Mouse (Mus musculus) small intestine, adult 10 weeks (tissue): ENCODE results near the gene Camp. TPM values are rescaled to one million over a fixed set of nuclear protein-coding genes. Genes with fewer than 3 reads are reported as not detected.

Experiments
- polyA plus RNA-seq: library from polyadenylated mRNA; stranded (reverse); fragments of 350-450 nt; fragmentation: Illumina TruSeq; extraction: RNeasy Lipid Tissue Mini Kit (QIAGEN cat#74804); gene quantifications from one replicate; pipeline ENCODE4 v1.2.3, GENCODE M21; 2014; ENCODE audit warnings: low replicate concordance

The Camp gene
- polyA plus RNA-seq: not detected

GRCm38 (mm10) chr9:109849312-109849758, at the start of gene Camp:
Gene Camp, minus strand, starts transcription at chr9:109849617.

DNA sequence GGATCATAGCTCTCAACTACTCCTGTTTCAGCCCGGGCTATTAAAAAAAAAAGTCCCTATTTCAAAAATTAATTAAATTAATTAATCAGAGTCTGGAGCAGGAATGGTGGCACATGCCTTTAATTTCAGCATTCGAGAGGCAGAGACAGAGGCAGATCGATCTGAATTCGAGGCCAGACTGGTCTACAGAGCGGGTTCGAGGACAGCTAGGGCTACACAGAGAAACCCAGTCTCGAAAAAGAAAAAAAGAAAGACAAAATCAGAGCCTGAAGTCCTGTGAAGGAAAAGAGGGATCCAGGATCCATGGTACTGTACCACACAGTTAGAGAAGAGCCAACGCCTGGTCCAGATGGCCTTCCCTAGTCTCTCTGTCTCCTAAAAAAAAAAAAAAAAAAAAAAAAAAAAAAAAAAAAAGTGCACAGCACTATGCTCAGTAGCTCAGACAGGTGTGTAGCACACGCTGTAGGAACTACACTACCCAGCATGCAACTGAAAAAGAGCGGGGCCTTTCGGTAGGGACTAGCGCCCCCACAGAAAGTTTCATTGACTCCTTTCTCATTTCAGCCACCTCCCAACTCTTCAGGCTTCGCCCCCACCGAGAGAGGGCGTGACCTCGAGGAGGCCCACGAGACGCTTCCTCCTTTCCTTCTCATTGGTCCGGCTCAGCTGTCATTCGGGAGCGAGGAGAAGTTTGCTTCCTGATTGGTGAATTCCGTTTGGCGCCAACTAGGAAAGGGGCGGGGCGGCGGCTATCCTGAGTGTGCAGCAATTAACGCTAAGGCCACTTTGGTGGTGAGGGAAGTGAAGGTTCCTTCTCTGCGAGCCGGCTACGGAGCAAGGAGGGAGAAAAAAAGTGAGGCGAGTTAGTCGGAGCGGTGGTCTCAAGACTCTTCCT, 25.6 kb upstream of the Camp start, which contains the start of gene Cdc25a:
Gene Cdc25a (plus strand): TSS at position 783 of the 895 bp plus-strand sequence.

DNA sequence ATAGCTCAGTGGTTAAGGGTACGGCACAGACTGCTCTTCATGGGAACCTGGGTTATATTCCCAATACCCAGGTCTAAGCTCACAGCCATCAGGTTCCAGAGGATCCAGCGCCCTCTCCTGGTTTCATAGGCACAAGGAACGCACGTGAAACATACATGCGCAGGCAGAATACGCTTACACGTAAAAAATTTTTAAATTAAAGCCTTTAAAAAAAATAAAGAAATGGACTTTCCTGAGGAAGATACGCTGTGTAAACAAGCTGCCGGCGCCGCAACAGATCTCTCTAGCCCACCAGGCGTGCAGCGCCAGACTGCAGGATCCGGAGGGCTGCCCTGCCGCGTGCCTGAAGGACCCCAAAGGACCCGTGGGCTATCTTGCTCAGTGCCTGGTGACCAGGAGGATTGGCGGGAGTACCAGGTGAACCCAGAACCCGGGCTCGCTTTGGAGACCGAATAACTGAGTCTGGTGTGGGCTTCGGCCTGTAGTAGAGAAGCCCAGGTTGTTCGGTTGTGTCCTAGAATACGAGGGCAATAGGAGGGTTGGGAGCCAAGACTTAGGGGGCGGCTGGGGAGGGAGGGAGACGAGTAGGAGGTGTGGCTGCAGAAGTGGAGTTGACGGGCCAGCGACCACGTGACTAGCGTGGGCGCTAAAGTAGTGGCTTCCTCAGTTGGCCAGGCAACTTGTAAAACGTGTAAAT, 16.9 kb downstream of the Camp start, which contains the start of gene Nme6:
Gene Nme6 (plus strand): TSS at position 359 of the 697 bp plus-strand sequence.

DNA sequence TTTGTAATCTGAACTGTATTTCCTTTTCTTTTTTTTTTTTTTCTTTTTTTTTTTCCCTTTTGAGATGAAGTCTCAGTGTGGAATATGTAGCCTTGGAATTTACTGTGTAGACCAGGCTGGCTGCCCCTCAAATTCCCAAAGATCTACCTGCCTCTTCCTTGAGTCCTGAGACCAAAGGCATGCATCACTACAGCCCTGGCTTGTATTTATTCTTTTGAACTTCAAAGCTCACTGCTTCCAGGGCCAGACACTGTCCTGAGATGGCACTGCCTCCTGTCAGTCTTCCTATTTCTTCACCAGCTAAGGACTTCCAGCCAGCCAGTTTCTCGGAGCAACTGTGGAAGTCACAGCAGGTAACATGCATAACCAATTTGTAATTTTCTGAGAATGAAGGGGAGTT, 37.4 kb downstream of the Camp start, which contains the start of gene Spink8:
Gene Spink8 (plus strand): TSS at position 301 of the 400 bp plus-strand sequence.

Other genes starting within 250 kb of the Camp start
- gene Fbxw24, start 223.6 kb downstream of the Camp start, polyA plus RNA-seq: not detected
- gene Fbxw25, start 185.0 kb downstream of the Camp start, polyA plus RNA-seq: not detected
- gene Fbxw18, start 146.9 kb downstream of the Camp start, polyA plus RNA-seq: not detected
- gene Fbxw26, start 103.5 kb downstream of the Camp start, polyA plus RNA-seq: not detected
- gene Fbxw27, start 58.9 kb downstream of the Camp start, polyA plus RNA-seq: not detected
- gene Spink8, start 37.3 kb downstream of the Camp start, polyA plus RNA-seq: not detected
- 1.6 TPM for gene Nme6, start 16.9 kb downstream of the Camp start, polyA plus RNA-seq
- gene Cdc25a, start 26.0 kb upstream of the Camp start, polyA plus RNA-seq: 54.8 TPM
- gene Map4, start 81.8 kb upstream of the Camp start, polyA plus RNA-seq: 18.3 TPM